Mouse (Mus musculus) liver, embryonic 14.5 days (tissue): Measurements from ENCODE around the gene Hspa4l.

Source experiments
- CTCF ChIP-seq: IDR thresholded peaks from 2 replicates; pipeline ENCODE4 v1.5.1; 2016; ENCODE audit warnings: antibody characterized with exemption, low read depth, control low read depth
- EP300 ChIP-seq: IDR thresholded peaks from 2 replicates; pipeline ENCODE4 v1.6.1; 2016; ENCODE audit warnings: antibody characterized with exemption, low read depth

DNA sequence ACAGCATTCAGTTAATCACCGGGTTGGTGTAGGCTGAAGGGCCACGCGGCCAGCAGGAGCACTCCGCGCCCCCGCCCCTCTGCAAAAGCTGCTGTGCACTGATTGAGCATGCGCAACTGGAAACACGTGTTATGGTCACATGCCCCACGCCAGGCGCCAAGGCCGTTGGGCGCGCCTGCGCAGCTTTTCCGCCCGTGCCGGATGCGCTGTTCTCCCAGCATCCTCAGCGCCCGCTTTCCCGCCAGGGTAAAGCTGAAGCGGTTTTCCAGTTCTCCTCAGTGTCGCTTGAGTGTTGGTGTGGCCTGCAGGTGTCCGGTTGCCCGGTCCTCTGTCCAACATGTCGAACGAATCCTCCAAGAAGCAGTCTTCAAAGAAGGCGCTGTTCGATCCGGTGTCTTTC, 35.6 kb upstream of the Hspa4l start, which contains the start of gene Slc25a31:
- TF ChIP-seq CTCF (no peak), EP300 (no peak)
